Mouse (Mus musculus) adrenal gland, adult 18-20 months (tissue): ENCODE results near the gene Sp140. TPM values are rescaled to one million over a fixed set of nuclear protein-coding genes. Genes with fewer than 3 reads are reported as not detected.
"Not testable (repeated sequence)": the region's sequence is repeated elsewhere in the genome, so short reads cannot be mapped to it uniquely, and the experiment has no call there.

Source experiments
- DNase-seq, 2 experiments: peaks; one replicate each; pipeline ENCODE4 v3.0.0; 2021 to 2022; ENCODE audit warnings: low spot score in 2 of 2
- total RNA-seq, 2 experiments: library from RNA; stranded (reverse); gene quantifications; 1 replicate in 1 of 2; 2 replicates in 1 of 2; pipeline ENCODE4 v1.2.3; 2021

The Sp140 gene
- total RNA-seq, 2 experiments from 2014 or later, result 4.0 to 6.3 TPM

- DNase-seq, result peak in 1 of 2 experiments; percentile 32
These were observed 38.0 kb downstream of the Sp140 start for GRCm38 (mm10) chr1:85638144-85638543.

DNA sequence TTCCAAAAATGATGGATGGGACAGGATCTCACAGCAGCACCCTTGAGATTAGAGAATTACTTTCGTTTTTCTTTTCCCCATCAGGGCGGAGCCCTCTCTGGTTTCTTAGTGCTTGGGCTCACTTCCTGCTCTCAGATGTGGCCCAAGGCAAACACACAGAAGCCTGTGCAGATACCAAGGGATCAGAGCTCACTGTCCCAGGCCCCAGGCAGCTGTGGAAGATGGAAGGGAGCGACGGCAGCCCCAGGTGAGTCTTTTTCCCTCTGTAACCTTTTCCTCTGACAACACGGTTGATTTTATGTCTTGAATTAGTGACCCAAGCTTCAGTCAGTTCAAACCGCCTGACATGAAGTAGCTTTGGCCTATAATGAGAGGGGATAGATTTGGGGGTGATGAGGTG is 49.7 kb downstream of the Sp140 start, which contains the start of gene Sp100:
Gene Sp100, plus strand, starts transcription at position 108 of the 400 bp plus-strand sequence.
- DNase-seq, result peak in 1 of 2 experiments; percentile 29

- not testable (repeated sequence) for DNase-seq
These were observed 50.3 kb downstream of the Sp140 start for GRCm38 (mm10) chr1:85650524-85650923.

DNA sequence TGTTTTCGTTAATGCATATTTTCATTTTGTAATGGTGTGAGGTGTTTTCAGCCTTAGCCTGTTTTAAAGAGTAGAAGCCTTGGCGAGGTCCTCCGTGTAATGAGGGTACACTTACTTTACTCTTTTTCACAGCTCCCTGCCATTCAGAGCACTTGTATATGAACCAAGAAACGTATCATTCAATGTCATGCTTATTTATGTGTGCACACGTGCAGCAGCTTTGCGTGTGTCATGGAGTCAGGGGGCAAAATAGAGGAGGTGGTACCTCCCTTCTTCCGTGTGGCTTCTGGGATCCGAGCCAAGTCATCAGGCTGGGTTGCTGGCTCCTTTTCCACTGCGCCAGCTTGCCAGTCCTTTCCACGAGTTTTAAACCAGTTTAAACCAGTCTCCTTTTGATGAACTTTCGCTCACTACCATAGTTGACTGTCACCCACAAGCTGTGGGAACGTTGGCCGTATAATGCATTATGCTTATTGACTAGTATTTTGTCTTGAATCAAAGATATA is 51.6 kb downstream of the Sp140 start:
- DNase-seq, result peak in 1 of 2 experiments; percentile 26

DNA sequence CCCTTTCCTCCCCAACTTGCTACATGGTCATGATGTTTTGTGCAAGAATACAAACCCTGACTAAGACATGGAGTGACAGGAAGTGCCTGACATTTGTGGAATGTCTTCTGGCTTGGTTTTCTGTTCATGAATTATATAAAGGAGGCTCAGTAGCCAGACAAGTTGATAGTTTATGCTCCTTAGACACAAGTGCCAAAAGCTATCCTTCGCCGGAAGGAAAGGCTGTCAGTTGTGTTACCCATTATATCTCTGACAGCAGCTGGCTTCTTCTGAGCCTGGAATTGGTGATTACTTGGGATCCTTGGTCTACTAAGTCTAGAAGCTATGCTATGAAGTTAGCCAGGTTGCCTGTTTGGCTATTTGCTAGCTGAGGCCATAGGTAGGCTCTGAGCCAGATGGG is 57.0 kb downstream of the Sp140 start:
- DNase-seq, result not testable (repeated sequence)

DNA sequence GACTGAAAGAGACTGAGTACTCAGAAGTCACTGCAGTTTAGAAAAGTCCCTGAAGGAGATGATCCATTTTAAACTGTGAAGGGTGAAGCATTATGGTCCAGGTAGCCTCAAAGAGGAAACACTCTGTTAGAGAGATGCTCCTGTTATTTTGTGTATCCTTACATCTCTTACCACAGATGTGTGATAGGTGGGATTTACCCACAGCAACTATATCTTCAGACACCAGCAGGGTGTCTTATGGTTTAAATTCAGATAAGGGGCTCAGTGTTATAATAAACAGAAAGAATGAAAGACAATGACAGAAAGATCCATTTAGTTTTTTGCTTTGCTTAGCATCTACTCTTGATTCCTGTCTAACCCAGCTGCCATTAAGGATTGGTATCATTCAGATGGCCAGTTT is 64.1 kb downstream of the Sp140 start:
- DNase-seq, result no peak

DNA sequence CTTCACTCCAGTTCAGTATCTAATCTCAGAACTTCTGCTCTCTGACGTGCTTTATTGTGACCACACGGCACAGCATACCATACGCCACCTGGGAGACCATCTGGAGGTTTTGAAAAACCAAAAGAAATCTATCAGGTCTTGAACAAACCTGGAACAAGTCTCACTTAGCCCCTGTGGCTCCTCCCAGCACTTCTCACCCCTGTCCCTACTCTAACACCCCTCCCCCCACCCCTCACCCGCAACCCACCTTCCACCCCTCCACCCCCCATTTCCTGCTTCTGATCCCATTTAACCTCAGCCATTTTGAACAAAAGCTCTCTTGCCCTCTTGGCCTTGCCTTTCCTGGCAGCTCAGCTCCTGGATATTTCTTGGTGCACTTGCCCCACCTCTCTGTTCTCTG is 80.0 kb downstream of the Sp140 start:
- DNase-seq, result no peak

DNA sequence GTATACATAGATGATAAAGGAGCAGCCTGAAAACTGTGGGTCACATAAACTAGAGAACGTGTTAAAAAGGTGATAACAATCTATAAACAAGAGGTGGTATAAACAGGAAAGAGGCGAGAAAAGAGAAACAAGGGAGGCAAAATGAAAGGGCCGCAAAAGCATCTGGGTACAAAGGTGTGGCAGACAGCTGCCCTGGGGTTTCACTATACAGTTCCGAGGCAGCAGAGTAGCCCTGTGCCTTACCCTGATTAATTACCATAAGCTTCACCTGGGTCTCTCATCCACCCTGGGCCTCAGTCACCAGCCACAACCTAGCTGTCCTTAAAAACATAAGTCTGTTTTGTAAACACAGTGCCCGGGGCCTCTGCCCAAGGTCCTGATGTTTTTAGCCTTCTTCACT is 86.5 kb downstream of the Sp140 start:
- no peak for DNase-seq

- no peak for DNase-seq
These were observed 87.2 kb downstream of the Sp140 start for GRCm38 (mm10) chr1:85687346-85687745.

- no peak for DNase-seq
These were observed 90.4 kb downstream of the Sp140 start for GRCm38 (mm10) chr1:85690544-85690943.

- peak in 1 of 2 experiments; percentile 12 for DNase-seq
These were observed 92.1 kb downstream of the Sp140 start for GRCm38 (mm10) chr1:85692281-85692680.

DNA sequence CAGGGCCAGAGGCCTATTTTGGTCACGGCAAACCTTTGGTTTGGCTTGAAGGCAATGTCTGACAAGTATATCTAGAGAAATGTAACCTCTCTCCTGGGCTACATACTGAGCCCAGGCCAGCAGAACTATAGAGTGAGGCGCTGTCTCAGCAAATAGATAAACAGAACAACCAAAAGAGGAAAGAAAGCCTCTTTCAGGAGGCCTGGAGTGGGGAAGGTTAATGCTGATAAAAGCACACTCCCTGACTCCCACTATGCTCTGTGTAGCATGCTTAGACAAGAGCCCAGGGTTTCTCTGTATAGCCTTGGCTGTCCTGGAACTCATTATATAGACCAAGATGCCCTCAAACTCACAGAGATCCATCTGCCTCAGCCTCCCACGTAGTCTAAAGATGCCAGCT is 93.1 kb downstream of the Sp140 start:
- DNase-seq, result no peak

Other genes with a start within 250 kb of the Sp140 start
- gene G530012D18Rik, start 24.7 kb upstream of the Sp140 start, total RNA-seq, result not detected
- gene Sp110, start 1.6 kb upstream of the Sp140 start, total RNA-seq, result 1 to 10 TPM; 2.5 to 4.4 TPM
- gene Sp100, start 49.6 kb downstream of the Sp140 start, total RNA-seq, result 10 to 100 TPM; 17.1 to 19.6 TPM
- under 1 TPM in 1 of 2 experiments, not detected in 1; 0.83 TPM for gene A630001G21Rik, start 178.3 kb downstream of the Sp140 start, total RNA-seq
- 100 to 1,000 TPM; 100 to 148 TPM for gene Cab39, start 193.1 kb downstream of the Sp140 start, total RNA-seq